Mouse (Mus musculus): Measurements from ENCODE around the gene Zbtb25. TPM values are rescaled to one million over a fixed set of nuclear protein-coding genes. Genes with fewer than 3 reads are reported as not detected.

Gene Zbtb25
- 1 to 10 TPM; 5.9 to 6.1 TPM for total RNA-seq (2021)
- long read RNA-seq, experiment 1, partial matches to known transcripts = 0 of 5 reads
- long read RNA-seq, experiment 1, other reads (novel, unspliced or antisense) = 2 of 5 reads
- long read RNA-seq, experiment 2, partial matches to known transcripts = 0 of 9 reads
- long read RNA-seq, experiment 2, other reads (novel, unspliced or antisense) = 5 of 9 reads

GRCm38 (mm10) chr12:76369206-76369977 lies at the start of gene Zbtb25:
Gene Zbtb25, minus strand, starts transcription at chr12:76369602.
- peak; percentile 75 to 78 for DNase-seq (ENCODE audit: low spot score in 2 of 2)

DNA sequence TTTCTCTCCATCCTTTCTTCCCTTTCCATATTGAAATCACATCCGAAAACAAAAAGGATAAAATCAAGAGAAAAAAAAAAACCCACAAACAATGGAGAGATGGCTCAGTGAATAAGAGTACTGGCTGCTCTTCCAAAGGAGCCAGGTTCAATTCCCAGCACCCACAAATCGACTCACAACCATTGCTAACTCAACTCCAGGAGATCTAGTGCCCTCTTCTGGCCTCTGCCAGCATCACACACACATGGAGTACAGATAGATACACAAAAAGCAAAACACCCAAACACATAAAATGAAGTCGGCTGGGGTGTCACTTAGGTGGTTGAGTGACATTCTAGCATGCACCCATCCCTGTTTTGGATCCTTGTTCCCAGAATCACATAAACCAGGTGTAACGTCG lies 48.9 kb upstream of the Zbtb25 start:
- DNase-seq (ENCODE audit: low spot score in 2 of 2) = no peak

DNA sequence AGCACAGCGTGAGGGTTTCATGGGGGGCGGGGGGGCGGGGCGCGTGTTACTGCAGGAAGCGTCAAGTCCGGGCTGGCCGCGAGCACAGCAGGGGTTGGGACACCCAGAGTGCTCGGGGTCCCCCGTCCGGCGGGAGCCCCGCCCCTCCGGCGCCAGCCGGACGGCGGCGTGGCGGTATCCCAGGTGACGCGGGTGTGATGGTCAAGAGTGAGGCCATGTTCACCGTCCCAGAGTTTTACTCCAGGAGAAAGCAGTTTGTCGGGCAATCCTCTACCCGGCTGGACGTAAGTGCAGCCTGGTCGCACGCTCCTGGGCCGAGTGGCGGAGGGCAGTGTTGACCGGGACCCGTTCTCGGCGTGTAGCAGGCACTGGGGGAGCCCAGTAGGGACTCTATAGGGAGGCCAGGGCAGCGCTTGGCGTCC lies 48.0 kb upstream of the Zbtb25 start, which contains the start of gene Ppp1r36:
Gene Ppp1r36, plus strand, starts transcription at position 106 of the 422 bp plus-strand sequence.
- DNase-seq (ENCODE audit: low spot score in 2 of 2) = no peak

DNA sequence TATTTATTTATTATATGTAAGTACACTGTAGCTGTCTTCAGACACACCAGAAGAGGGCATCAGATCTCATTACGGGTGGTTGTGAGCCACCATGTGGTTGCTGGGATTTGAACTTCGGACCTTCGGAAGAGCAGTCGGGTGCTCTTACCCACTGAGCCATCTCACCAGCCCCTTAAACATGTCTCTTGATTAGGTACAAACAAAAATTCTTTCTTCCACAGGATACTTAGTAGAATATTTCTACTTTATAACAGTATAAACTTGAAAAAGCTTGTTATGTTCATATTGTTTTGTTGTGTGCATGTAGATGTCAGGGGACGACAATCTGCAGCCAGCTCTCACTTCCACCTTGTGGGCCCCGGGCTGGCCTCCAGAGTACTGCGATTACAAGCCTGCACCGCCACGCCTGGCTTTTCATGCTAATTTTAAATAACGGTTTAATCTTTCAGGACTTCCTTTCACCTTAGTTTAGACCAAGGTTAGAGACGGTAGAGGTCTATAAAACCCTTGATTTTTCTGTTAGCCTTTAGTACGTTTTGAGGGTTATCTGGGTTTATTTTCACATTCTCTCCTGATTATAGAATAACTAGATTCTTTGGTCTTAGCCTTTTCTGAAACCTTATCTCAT lies 46.1 kb upstream of the Zbtb25 start:
- no peak for DNase-seq (ENCODE audit: low spot score in 2 of 2)

DNA sequence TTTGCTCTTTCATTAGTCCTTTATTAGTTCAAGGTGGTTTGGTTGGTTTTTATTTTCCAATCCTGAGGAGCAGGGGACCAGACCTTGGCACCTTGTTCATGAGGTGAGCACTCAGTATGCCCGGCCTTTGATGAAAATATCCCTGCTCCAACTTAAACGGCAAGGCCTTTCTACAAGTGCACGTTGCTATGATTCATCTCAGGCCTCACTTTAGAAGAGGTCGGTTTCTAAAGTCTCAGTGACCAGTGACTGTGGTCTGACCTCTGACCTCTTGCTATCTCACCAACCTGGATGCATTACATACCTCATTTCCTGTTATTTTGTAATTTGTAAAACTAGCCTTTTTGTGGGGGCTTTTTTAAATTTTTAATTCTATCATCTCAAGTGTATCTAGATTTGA lies 39.8 kb upstream of the Zbtb25 start:
- DNase-seq (ENCODE audit: low spot score in 2 of 2) = no peak

DNA sequence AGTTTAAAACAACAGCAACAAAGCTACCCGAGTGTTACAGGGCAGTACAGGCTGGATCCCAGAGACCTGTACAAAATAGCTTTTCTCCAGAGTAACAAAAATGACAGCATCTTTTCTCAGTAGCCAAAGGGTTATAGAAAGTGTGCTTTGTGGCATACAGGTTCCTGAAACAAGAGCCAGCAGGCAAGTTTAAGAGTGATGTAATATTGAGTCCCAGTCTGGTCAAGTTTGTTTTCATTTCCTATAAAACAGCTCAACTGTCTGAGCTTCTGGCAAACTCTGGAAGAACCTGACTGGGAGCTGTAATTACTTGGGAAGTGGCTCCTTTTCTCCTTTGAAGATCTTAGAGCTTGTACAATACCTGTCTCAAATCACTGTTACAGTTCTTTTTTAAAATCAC lies 37.8 kb upstream of the Zbtb25 start:
- DNase-seq (ENCODE audit: low spot score in 2 of 2) = no peak

DNA sequence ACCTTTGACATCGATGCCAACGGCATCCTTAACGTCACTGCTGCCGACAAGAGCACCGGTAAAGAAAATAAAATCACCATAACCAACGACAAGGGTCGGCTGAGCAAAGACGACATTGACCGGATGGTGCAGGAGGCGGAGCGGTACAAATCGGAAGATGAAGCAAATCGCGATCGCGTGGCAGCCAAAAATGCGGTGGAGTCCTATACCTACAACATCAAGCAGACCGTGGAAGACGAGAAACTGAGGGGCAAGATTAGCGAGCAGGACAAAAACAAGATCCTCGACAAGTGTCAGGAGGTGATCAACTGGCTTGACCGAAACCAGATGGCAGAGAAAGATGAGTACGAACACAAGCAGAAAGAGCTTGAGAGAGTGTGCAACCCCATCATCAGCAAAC lies 36.6 kb upstream of the Zbtb25 start:
- no peak for DNase-seq (ENCODE audit: low spot score in 2 of 2)

GRCm38 (mm10) chr12:76405183-76405970 lies 36.0 kb upstream of the Zbtb25 start:
- peak; percentile 16 to 35 for DNase-seq (ENCODE audit: low spot score in 2 of 2)

GRCm38 (mm10) chr12:76404836-76405182 lies 35.4 kb upstream of the Zbtb25 start:
- DNase-seq (ENCODE audit: low spot score in 2 of 2) = peak in 1 of 2 experiments; percentile 32

GRCm38 (mm10) chr12:76403886-76404537 lies 34.6 kb upstream of the Zbtb25 start, which contains the start of gene Hspa2:
Gene Hspa2, plus strand, starts transcription at chr12:76404176.
- peak; percentile 99 for DNase-seq (ENCODE audit: low spot score in 2 of 2)

DNA sequence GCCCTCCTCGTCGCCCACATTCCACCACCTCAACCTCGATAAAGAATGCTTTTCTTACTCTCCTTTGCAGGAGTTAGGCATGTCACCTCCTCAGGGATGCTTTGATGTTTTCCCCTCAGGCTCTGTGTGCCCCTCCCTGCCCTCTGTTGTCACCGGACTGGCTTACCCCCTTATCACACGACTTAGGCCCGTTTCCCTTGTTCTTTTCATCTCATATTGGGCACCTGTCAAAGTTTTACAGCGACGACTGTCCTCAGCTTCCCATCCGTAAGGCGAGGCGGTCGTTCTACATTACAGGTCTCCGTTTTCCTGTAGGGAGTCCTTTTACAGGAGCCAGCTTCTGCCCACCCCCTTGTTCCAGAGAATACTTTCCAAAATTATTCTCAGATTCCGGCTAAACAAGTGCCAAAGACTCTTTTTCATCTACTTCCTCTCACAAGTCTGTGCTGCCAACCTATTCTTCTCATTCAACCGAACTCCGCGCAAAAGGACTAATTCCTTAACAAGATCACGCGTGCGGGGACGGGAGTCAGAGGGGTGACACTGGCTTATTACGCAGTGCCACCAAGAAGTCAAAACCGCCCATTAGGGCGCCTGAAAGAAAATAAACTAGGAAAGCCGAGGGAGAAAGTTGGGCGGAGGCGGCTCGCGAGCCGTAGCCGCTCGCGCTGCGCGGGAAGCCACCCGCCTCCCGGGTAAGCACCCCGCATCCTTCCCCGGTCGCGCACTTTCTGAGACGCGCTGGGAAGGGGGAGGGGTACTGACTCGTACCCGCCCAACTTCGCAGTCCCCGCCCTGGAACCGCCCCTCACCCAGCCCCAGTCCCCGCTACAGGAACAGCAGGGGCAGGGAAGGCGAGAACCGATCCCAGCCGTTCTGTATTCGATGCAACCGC lies 33.8 kb upstream of the Zbtb25 start:
- DNase-seq (ENCODE audit: low spot score in 2 of 2) = no peak

- no peak for DNase-seq (ENCODE audit: low spot score in 2 of 2)
Measured at GRCm38 (mm10) chr12:76401674-76402073, 32.3 kb upstream of the Zbtb25 start.

GRCm38 (mm10) chr12:76397281-76397680 lies 27.9 kb upstream of the Zbtb25 start:
- no peak for DNase-seq (ENCODE audit: low spot score in 2 of 2)

DNA sequence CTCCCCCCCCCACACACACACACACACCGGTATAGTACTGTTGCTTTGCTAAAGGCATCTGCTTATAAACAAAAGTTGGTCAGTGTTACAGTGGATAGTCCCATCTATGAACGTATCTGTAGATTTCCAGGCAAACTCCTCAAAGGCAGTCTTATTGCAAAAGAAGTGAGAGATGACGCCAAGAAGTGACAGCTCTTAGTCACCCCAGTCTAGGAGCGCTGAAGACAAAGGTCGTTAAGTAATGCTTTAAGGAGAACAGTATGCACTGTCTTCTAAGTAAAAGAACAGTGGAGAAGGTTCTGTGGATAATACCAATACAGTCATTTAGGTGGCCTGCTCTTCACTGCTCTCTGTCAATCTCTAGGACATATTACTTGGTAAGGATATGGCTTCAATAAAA lies 23.6 kb upstream of the Zbtb25 start:
- no peak for DNase-seq (ENCODE audit: low spot score in 2 of 2)

DNA sequence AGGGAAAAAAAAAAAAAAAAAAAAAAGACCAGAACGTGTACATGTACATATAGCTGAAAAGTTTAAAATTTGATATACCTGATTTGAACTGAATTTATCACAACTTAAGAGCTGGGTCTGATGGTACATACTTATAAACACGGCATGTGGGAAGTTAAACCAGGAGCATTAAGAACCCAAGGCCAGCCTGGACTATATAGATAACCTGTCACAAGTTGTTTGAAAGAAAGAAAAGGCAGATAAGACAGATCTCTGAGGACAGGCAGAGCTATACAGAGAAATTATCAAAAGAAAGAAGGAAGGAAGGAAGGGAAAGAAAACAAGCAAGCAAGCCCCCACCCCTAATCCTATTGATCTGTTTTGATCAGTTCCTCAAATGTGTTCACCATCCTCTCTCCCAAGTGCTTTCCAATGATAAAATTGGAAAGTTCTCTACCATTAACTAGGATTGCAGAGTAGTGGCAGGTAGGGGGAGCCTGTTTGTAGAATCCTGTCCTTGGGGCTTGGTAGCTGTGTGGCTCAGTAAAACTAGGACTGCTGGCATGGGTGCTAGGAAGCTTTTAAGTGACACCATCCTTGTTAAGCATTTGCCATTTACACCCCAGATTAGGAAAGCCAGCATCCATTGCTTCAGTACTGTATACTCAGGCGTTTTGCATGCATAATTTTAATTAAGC lies 22.3 kb upstream of the Zbtb25 start:
- DNase-seq (ENCODE audit: low spot score in 2 of 2) = no peak

DNA sequence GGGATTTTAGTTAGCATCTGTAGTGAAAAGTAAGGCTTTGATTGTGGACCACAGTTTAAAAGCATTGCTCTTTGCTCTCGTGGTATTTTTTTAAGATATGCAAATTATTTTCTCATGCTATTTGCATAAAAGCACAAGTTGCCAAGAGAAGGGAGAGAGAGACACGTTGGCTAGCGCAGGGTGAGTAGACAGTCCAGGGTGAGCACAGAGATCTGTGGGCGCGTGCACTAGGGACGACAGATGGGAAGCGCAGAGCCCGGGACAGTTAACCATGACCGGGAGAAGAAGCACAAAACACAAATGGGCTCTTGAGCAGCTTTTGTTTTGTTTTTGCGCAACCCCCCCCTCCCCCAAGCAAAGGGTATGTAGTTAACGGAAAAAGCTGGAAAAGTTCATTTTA lies 19.4 kb upstream of the Zbtb25 start:
- no peak for DNase-seq (ENCODE audit: low spot score in 2 of 2)

GRCm38 (mm10) chr12:76385342-76385741 lies 15.9 kb upstream of the Zbtb25 start:
- DNase-seq (ENCODE audit: low spot score in 2 of 2) = no peak

DNA sequence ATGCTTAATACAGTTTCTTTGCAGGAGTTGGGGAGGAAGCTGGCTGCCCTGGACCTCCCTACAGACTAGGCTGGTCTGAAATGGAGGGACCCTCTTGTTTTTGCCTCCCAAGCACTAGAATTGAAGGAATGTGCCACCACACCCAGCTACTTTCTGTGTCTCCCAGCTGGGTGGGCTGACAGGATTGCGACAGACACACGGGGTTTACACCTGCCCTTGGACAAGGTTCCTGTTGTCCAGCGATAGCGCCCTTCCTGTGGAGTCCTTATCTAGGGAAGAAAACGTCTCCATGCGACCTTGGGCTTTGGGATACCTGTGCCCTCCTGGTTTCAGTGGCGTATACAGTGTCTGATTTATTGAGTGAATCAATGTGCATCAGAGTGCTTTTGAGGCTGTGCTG lies 10.7 kb upstream of the Zbtb25 start:
- DNase-seq (ENCODE audit: low spot score in 2 of 2) = no peak

DNA sequence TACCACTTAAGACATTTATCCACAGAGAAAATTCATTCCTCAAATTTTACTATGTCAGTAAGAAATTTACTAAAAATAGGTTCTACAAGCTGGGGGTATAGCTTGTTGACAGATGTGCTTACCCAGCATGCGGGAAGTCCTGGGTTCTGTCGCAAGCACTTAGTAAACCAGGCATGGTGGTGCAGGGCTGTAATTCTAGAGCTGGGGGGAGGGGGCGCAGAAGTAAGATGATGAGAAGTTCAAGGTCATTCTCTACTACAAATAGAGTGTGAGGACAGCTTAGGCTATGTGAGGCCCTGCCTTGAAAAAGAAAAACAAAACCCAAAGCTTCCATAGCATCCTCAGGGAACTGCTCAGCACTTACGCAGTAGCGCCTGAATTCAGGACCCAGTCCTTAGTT lies 9.2 kb upstream of the Zbtb25 start:
- DNase-seq (ENCODE audit: low spot score in 2 of 2) = no peak
